Mouse (Mus musculus) forebrain, embryonic 12.5 days (tissue): ENCODE data around the gene Celf2. TPM values are rescaled to one million over a fixed set of nuclear protein-coding genes. Genes with fewer than 3 reads are reported as not detected.
A peak's percentile ranks its signal among the peaks of the same experiment; 100 is the strongest.

ENCODE experiments used
- ATAC-seq: fragments of 200-750 bp; cut with Nextera tagmentation; 2 replicates; pipeline ENCODE4 v1.8.0; 2017; ENCODE audit warnings: moderate TSS enrichment; ENCODE audit not compliant: low FRiP score
- H3K27ac ChIP-seq: fragments of 300-500 bp; sonication (generic); 2 replicates; pipeline ENCODE4 v1.5.1; 2016; ENCODE audit warnings: mild to moderate bottlenecking
- H3K27me3 ChIP-seq: fragments of 300-500 bp; sonication (generic); 2 replicates; pipeline ENCODE4 v1.6.1; 2016; ENCODE audit warnings: mild to moderate bottlenecking
- H3K36me3 ChIP-seq: fragments of 300-500 bp; sonication (generic); replicated peaks from 2 replicates; pipeline ENCODE4 v1.6.1; 2016; ENCODE audit warnings: mild to moderate bottlenecking
- H3K4me1 ChIP-seq: fragments of 300-500 bp; sonication (generic); 2 replicates; pipeline ENCODE4 v1.6.1; 2016
- H3K4me2 ChIP-seq: fragments of 300-500 bp; sonication (generic); 2 replicates; pipeline ENCODE4 v1.6.1; 2016; ENCODE audit warnings: mild to moderate bottlenecking, moderate library complexity
- H3K4me3 ChIP-seq: fragments of 300-500 bp; sonication (generic); replicated peaks from 2 replicates; pipeline ENCODE4 v1.5.1; 2016; ENCODE audit warnings: mild to moderate bottlenecking
- H3K9ac ChIP-seq: fragments of 300-500 bp; sonication (generic); 2 replicates; pipeline ENCODE4 v1.6.1; 2016; ENCODE audit warnings: mild to moderate bottlenecking
- H3K9me3 ChIP-seq: fragments of 300-500 bp; sonication (generic); 2 replicates; pipeline ENCODE4 v1.6.1; 2016
- WGBS: fragments of 180-500 bp; shearing (Covaris S2); methylation state at CpG from one replicate; pipeline ENCODE4 v1.1.7; 2016; 5-methylcytosine and 5-hydroxymethylcytosine counted together
- polyA plus RNA-seq: library from polyadenylated mRNA; unstranded; fragments of >200 nt; fragmentation: Nextera tagmentation; extraction: Ambion mirVana; gene quantifications from 2 replicates; pipeline ENCODE4 v1.2.1, GENCODE M21; 2016

Gene Celf2
- polyA plus RNA-seq, 1 experiment from 2014 or later = 167 TPM

- H3K9ac ChIP-seq = no peak overlapping the region
- H3K9me3 ChIP-seq = no peaks in the 10 kb centered on the region
- ATAC-seq = no peak
- 88% methylated on average over 14 of the region's 14 CpGs for WGBS
- H3K27me3 ChIP-seq = no peaks in the 10 kb centered on the region
- peaks cover 33% of the 10 kb centered on the region for H3K36me3 ChIP-seq
- H3K4me1 ChIP-seq = 0 out of 2 replicates have a peak, but pooled peaks cover 4% of the 10 kb centered on the region
- no peak overlapping the region for H3K4me2 ChIP-seq
- H3K27ac ChIP-seq = no peak overlapping the region
- no peak overlapping the region for H3K4me3 ChIP-seq
Observed at GRCm38 (mm10) chr2:6558303-6559254, 950.8 kb downstream of the Celf2 start.

GRCm38 (mm10) chr2:6557749-6558148 lies 951.6 kb downstream of the Celf2 start:
- no peaks in the 10 kb centered on the region for H3K27me3 ChIP-seq
- H3K9me3 ChIP-seq = no peaks in the 10 kb centered on the region
- no peak for ATAC-seq
- peaks cover 4% of the 10 kb centered on the region; the same call in 1 of the 2 replicates for H3K4me1 ChIP-seq
- no peak overlapping the region for H3K4me3 ChIP-seq
- peaks cover 34% of the 10 kb centered on the region for H3K36me3 ChIP-seq
- no peak overlapping the region for H3K9ac ChIP-seq
- H3K27ac ChIP-seq = no peak overlapping the region
- WGBS = 87% methylated on average over 3 of the region's 3 CpGs
- H3K4me2 ChIP-seq = no peak overlapping the region

- Histone ChIP-seq H3K4me2 (no peak overlapping the region), H3K36me3 (peaks cover 42% of the 10 kb centered on the region), H3K4me3 (no peak overlapping the region), H3K4me1 (peaks cover 9% of the 10 kb centered on the region; the same call in 1 of the 2 replicates), H3K27me3 (no peaks in the 10 kb centered on the region), H3K9ac (no peak overlapping the region), H3K9me3 (no peaks in the 10 kb centered on the region), H3K27ac (no peak overlapping the region)
- ATAC-seq = no peak
- WGBS = 89% methylated on average over 2 of the region's 2 CpGs
Observed at GRCm38 (mm10) chr2:6556913-6557312, 952.5 kb downstream of the Celf2 start.

- Histone ChIP-seq H3K4me3 (no peak overlapping the region), H3K36me3 (peaks cover 33% of the 10 kb centered on the region), H3K27me3 (no peaks in the 10 kb centered on the region), H3K4me1 (peaks cover 15% of the 10 kb centered on the region; the same call in 1 of the 2 replicates), H3K27ac (no peak overlapping the region), H3K9ac (no peak overlapping the region), H3K4me2 (no peak overlapping the region), H3K9me3 (no peaks in the 10 kb centered on the region)
- 79% methylated on average over 7 of the region's 7 CpGs for WGBS
- ATAC-seq = no peak
Observed at GRCm38 (mm10) chr2:6553656-6554055, 955.7 kb downstream of the Celf2 start.

GRCm38 (mm10) chr2:6549251-6549650 lies 960.1 kb downstream of the Celf2 start:
- Histone ChIP-seq H3K27ac (no peak overlapping the region), H3K9ac (no peak overlapping the region), H3K9me3 (no peaks in the 10 kb centered on the region), H3K4me1 (peaks cover 35% of the 10 kb centered on the region), H3K27me3 (no peaks in the 10 kb centered on the region), H3K36me3 (peaks cover 19% of the 10 kb centered on the region), H3K4me3 (no peak overlapping the region), H3K4me2 (no peak overlapping the region)
- 83% methylated on average over 7 of the region's 7 CpGs for WGBS
- no peak for ATAC-seq

GRCm38 (mm10) chr2:6547139-6547664 lies 962.2 kb downstream of the Celf2 start:
- Histone ChIP-seq H3K27ac (peak overlapping the region; percentile 76), H3K4me3 (no peak overlapping the region), H3K27me3 (no peaks in the 10 kb centered on the region), H3K9me3 (no peaks in the 10 kb centered on the region), H3K4me1 (peaks cover 28% of the 10 kb centered on the region), H3K4me2 (no peak overlapping the region), H3K9ac (0 out of 2 replicates have a peak overlapping the region, but pooled peaks have one; percentile 1), H3K36me3 (peaks cover 10% of the 10 kb centered on the region)
- 19% methylated on average over 9 of the region's 9 CpGs for WGBS
- ATAC-seq = peak; percentile 79

- Histone ChIP-seq H3K4me1 (peaks cover 28% of the 10 kb centered on the region), H3K27ac (peak overlapping the region; percentile 76), H3K36me3 (peaks cover 5% of the 10 kb centered on the region), H3K9me3 (no peaks in the 10 kb centered on the region), H3K9ac (0 out of 2 replicates have a peak overlapping the region, but pooled peaks have one; percentile 1), H3K4me3 (no peak overlapping the region), H3K27me3 (no peaks in the 10 kb centered on the region), H3K4me2 (no peak overlapping the region)
- peak; percentile 81 for ATAC-seq
- 20% methylated on average over 14 of the region's 14 CpGs for WGBS
Observed at GRCm38 (mm10) chr2:6546462-6547138, 962.8 kb downstream of the Celf2 start.

GRCm38 (mm10) chr2:6545127-6545931 lies 964.0 kb downstream of the Celf2 start:
- no peaks in the 10 kb centered on the region for H3K9me3 ChIP-seq
- H3K4me1 ChIP-seq = peaks cover 28% of the 10 kb centered on the region
- ATAC-seq = no peak
- no peak overlapping the region for H3K4me2 ChIP-seq
- H3K27ac ChIP-seq = no peak overlapping the region
- no peak overlapping the region for H3K4me3 ChIP-seq
- H3K27me3 ChIP-seq = no peaks in the 10 kb centered on the region
- peaks cover 10% of the 10 kb centered on the region; the same call in 1 of the 2 replicates for H3K36me3 ChIP-seq
- 66% methylated on average over 10 of the region's 10 CpGs for WGBS
- no peak overlapping the region for H3K9ac ChIP-seq

- peaks cover 10% of the 10 kb centered on the region; the same call in 1 of the 2 replicates for H3K36me3 ChIP-seq
- no peaks in the 10 kb centered on the region for H3K27me3 ChIP-seq
- H3K4me2 ChIP-seq = no peak overlapping the region
- no peaks in the 10 kb centered on the region for H3K9me3 ChIP-seq
- no peak overlapping the region for H3K4me3 ChIP-seq
- peaks cover 22% of the 10 kb centered on the region for H3K4me1 ChIP-seq
- H3K27ac ChIP-seq = no peak overlapping the region
- WGBS = 95% methylated on average over 5 of the region's 5 CpGs
- ATAC-seq = no peak
- no peak overlapping the region for H3K9ac ChIP-seq
Observed at GRCm38 (mm10) chr2:6543650-6544049, 965.7 kb downstream of the Celf2 start.

GRCm38 (mm10) chr2:6542556-6543180 lies 966.7 kb downstream of the Celf2 start:
- H3K27me3 ChIP-seq = no peaks in the 10 kb centered on the region
- no peaks in the 10 kb centered on the region for H3K9me3 ChIP-seq
- ATAC-seq = no peak
- H3K4me3 ChIP-seq = no peak overlapping the region
- WGBS = 86% methylated on average over 12 of the region's 12 CpGs
- no peak overlapping the region for H3K27ac ChIP-seq
- peaks cover 19% of the 10 kb centered on the region for H3K4me1 ChIP-seq
- no peak overlapping the region for H3K4me2 ChIP-seq
- no peak overlapping the region for H3K9ac ChIP-seq
- 0 out of 2 replicates have a peak, but pooled peaks cover 10% of the 10 kb centered on the region for H3K36me3 ChIP-seq

- no peak for ATAC-seq
- no peak overlapping the region for H3K4me3 ChIP-seq
- H3K27ac ChIP-seq = 0 out of 2 replicates have a peak overlapping the region, but pooled peaks have one; percentile 50
- H3K36me3 ChIP-seq = 0 out of 2 replicates have a peak, but pooled peaks cover 10% of the 10 kb centered on the region
- H3K4me2 ChIP-seq = no peak overlapping the region
- no peaks in the 10 kb centered on the region for H3K9me3 ChIP-seq
- H3K4me1 ChIP-seq = peaks cover 5% of the 10 kb centered on the region
- WGBS = 85% methylated on average over 5 of the region's 6 CpGs
- H3K27me3 ChIP-seq = no peaks in the 10 kb centered on the region
- H3K9ac ChIP-seq = no peak overlapping the region
Observed at GRCm38 (mm10) chr2:6540825-6541224, 968.5 kb downstream of the Celf2 start.
